Mouse (Mus musculus) CD4-positive naive resting alpha-beta T cell, adult 76 days (primary cell): ENCODE measurements around the gene Cybc1. TPM values are rescaled to one million over a fixed set of nuclear protein-coding genes. Genes with fewer than 3 reads are reported as not detected.

Source experiments
- total RNA-seq: library from RNA; stranded (reverse); gene quantifications from one replicate; pipeline ENCODE4 v1.2.4, GENCODE M21; 2023

Gene Cybc1
- total RNA-seq: 44.8 TPM

GRCm38 (mm10) chr11:121229018-121229439 is at the start of gene Cybc1:
Cybc1 (minus strand) TSS chr11:121229322.

GRCm38 (mm10) chr11:121259160-121260100 is 30.3 kb upstream of the Cybc1 start, which contains the start of gene Foxk2:
Foxk2 (plus strand) TSS chr11:121259990.

DNA sequence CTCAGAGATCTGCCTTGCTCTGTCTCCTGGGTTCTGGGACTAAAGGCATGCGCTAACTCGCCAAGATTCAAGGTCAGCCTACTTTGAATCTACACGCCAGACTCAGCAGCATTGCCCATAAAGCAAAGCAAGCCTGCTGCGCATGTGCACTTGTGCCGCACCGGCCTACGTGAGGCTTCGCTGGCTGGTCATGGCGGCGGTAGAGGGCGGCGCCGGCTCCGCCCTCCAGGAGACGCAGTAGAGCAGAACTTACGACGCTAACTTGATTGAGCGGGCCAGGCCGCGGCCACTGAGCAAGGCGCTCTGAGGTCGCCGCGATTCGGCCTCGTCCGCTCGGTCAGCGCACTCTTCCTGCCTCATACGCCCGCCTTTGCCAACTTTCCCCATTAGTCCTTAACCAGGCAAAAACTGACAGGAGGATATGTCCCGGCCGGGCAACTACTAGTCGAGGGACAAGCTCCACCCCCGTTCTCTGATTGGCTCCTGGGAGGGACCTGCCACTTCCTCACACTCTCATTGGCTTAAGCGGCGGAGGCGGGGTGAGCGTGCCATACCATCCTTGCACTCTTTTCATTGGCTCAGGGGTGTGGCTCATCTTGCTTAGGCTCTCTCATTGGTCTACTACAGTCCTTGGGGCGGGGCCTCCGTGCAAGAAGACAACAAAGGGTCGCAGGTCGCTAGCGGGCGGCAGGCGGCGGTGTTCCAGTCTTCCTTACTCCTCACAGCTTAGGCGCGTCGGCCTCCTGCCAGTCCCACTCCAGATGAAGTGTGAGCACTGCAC is 7.6 kb upstream of the Cybc1 start, which contains the start of gene Narf:
TSS of gene Narf (plus strand) at position 690 of the 781 bp plus-strand sequence.

GRCm38 (mm10) chr11:121204161-121205006 is 24.7 kb downstream of the Cybc1 start, which contains the start of the genes Hexdc and Ogfod3:
Hexdc (plus strand) TSS chr11:121204433.
Ogfod3 (minus strand) TSS chr11:121204711.

Other genes with a start within 250 kb of the Cybc1 start
- gene Csnk1d, start 238.0 kb downstream of the Cybc1 start, total RNA-seq: 153 TPM
- gene Cd7, start 189.9 kb downstream of the Cybc1 start, total RNA-seq: 85.4 TPM
- gene Sectm1b, start 165.8 kb downstream of the Cybc1 start, total RNA-seq: not detected
- gene Sectm1a, start 148.1 kb downstream of the Cybc1 start, total RNA-seq: not detected
- gene Tex19.2, start 110.6 kb downstream of the Cybc1 start, total RNA-seq: not detected
- not detected for gene Tex19.1, start 83.2 kb downstream of the Cybc1 start, total RNA-seq
- gene Uts2r, start 69.1 kb downstream of the Cybc1 start, total RNA-seq: not detected
- 10.1 TPM for gene Hexdc, start 24.9 kb downstream of the Cybc1 start, total RNA-seq
- 6.1 TPM for gene Ogfod3, start 24.6 kb downstream of the Cybc1 start, total RNA-seq
- 26.6 TPM for gene Narf, start 7.9 kb upstream of the Cybc1 start, total RNA-seq
- 31.3 TPM for gene Foxk2, start 30.7 kb upstream of the Cybc1 start, total RNA-seq
- 69.8 TPM for gene Wdr45b, start 125.1 kb upstream of the Cybc1 start, total RNA-seq
- not detected for gene Rab40b, start 158.9 kb upstream of the Cybc1 start, total RNA-seq
- 6.0 TPM for gene Fn3krp, start 192.1 kb upstream of the Cybc1 start, total RNA-seq
- 0.47 TPM for gene Fn3k, start 205.6 kb upstream of the Cybc1 start, total RNA-seq
- gene Tbcd, start 222.6 kb upstream of the Cybc1 start, total RNA-seq: 44.8 TPM